Mouse (Mus musculus) heart, embryonic 14.5 days (tissue): ENCODE measurements around the gene Tubg2. TPM values are rescaled to one million over a fixed set of nuclear protein-coding genes. Genes with fewer than 3 reads are reported as not detected.

Experiments
- ATAC-seq: fragments of 200-750 bp; cut with Nextera tagmentation; 2 replicates; pipeline ENCODE4 v1.8.0; 2017; ENCODE audit warnings: low read depth, moderate TSS enrichment; ENCODE audit not compliant: insufficient number of reproducible peaks, insufficient read depth, low FRiP score
- H3K27ac ChIP-seq, 2 experiments: fragments of 200-500 bp in 1 of 2; fragments of 300-500 bp in 1 of 2; sonication (generic) in 1 of 2; replicated peaks in 1 of 2; 2 replicates each; pipeline ENCODE4 v1.5.1; 2012 to 2014; ENCODE audit warnings: low read depth in 2 of 2, low read length in 2 of 2, control low read depth in 1 of 2, mild to moderate bottlenecking in 1 of 2, mixed read lengths in 1 of 2; ENCODE audit not compliant: control insufficient read depth in 1 of 2, insufficient read depth in 1 of 2
- H3K27me3 ChIP-seq: fragments of 300-500 bp; sonication (generic); 2 replicates; pipeline ENCODE4 v1.6.1; 2014; ENCODE audit warnings: mild to moderate bottlenecking, low read length, control low read depth; ENCODE audit not compliant: control insufficient read depth, insufficient read depth
- H3K36me3 ChIP-seq: fragments of 300-500 bp; sonication (generic); 2 replicates; pipeline ENCODE4 v1.6.1; 2014; ENCODE audit warnings: mild to moderate bottlenecking, control low read depth, low read length, mixed read lengths; ENCODE audit not compliant: control insufficient read depth, insufficient read depth
- H3K4me1 ChIP-seq, 2 experiments: fragments of 200-500 bp in 1 of 2; fragments of 300-500 bp in 1 of 2; sonication (generic) in 1 of 2; 2 replicates each; pipeline ENCODE4 v1.6.1; 2012 to 2014; ENCODE audit warnings: low read length in 2 of 2, control low read depth in 1 of 2, mixed read lengths in 1 of 2; ENCODE audit not compliant: control insufficient read depth in 2 of 2, insufficient read depth in 2 of 2
- H3K4me2 ChIP-seq: fragments of 300-500 bp; sonication (generic); 2 replicates; pipeline ENCODE4 v1.6.1; 2014; ENCODE audit warnings: mild to moderate bottlenecking, low read length
- H3K4me3 ChIP-seq, 2 experiments: fragments of 200-500 bp in 1 of 2; fragments of 300-500 bp in 1 of 2; sonication (generic) in 1 of 2; 2 replicates each; pipeline ENCODE4 v1.5.1; 2012 to 2014; ENCODE audit warnings: low read length in 2 of 2, mild to moderate bottlenecking in 2 of 2, control low read depth in 1 of 2, low read depth in 1 of 2, moderate library complexity in 1 of 2; ENCODE audit not compliant: control insufficient read depth in 1 of 2, insufficient read depth in 1 of 2
- H3K9ac ChIP-seq: fragments of 300-500 bp; sonication (generic); 2 replicates; pipeline ENCODE4 v1.6.1; 2014; ENCODE audit warnings: mild to moderate bottlenecking, low read length
- H3K9me3 ChIP-seq: fragments of 300-500 bp; sonication (generic); 2 replicates; pipeline ENCODE4 v1.6.1; 2016; ENCODE audit warnings: low read length, control low read depth; ENCODE audit not compliant: control insufficient read depth
- WGBS: fragments of 180-500 bp; shearing (Covaris S2); extraction: QIAGEN DNeasy Blood & Tissue Kit; methylation state at CpG from one replicate; pipeline ENCODE4 v1.1.7; 2014; 5-methylcytosine and 5-hydroxymethylcytosine counted together
- polyA plus RNA-seq: library from polyadenylated mRNA; unstranded; fragments of >200 nt; fragmentation: Nextera tagmentation; extraction: Ambion mirVana; gene quantifications from 2 replicates; pipeline ENCODE4 v1.2.1, GENCODE M21; 2014

Gene Tubg2
- polyA plus RNA-seq: 4.1 and 4.4 TPM in 2 replicates

- Histone ChIP-seq H3K4me1 (peaks cover 5 to 6% of the 10 kb centered on the region in 2 experiments; a peak in 3 of 4 replicates), H3K9ac (peak within 1 kb of the TSS; percentile 64), H3K27ac (0 out of 4 replicates have a peak within 1 kb of the TSS, but pooled peaks of 1 of the 2 experiments have one; percentile 3), H3K4me3 (peak within 1 kb of the TSS; percentile 40 to 41), H3K9me3 (no peaks in the 10 kb centered on the region), H3K4me2 (peak within 1 kb of the TSS; percentile 74), H3K27me3 (0 out of 2 replicates have a peak, but pooled peaks cover 3% of the 10 kb centered on the region), H3K36me3 (no peaks in the 10 kb centered on the region)
- 3% methylated on average over 36 of the region's 36 CpGs for WGBS
- ATAC-seq: peak; percentile 68; the same call in 1 of the 2 replicates
Measured at GRCm38 (mm10) chr11:101155728-101156371, at the start of gene Tubg2. Tubg2 (plus strand) TSS chr11:101155907.

GRCm38 (mm10) chr11:101109351-101109750, 46.4 kb upstream of the Tubg2 start:
- Histone ChIP-seq H3K4me2 (no peak overlapping the region), H3K36me3 (peaks cover 22% of the 10 kb centered on the region), H3K27me3 (no peaks in the 10 kb centered on the region), H3K9me3 (peaks cover 3% of the 10 kb centered on the region; the same call in 1 of the 2 replicates), H3K9ac (no peak overlapping the region), H3K27ac (no peak overlapping the region), H3K4me1 (peaks cover 0 to 3% of the 10 kb centered on the region in 2 experiments; a peak in 1 of 4 replicates), H3K4me3 (no peak overlapping the region)
- 82% methylated on average over 4 of the region's 4 CpGs for WGBS
- ATAC-seq: no peak

- WGBS: 58% methylated on average over 5 of the region's 5 CpGs
- Histone ChIP-seq H3K27ac (no peak overlapping the region), H3K4me1 (peaks cover 0 to 7% of the 10 kb centered on the region in 2 experiments; a peak in 1 of 4 replicates), H3K9me3 (peaks cover 3% of the 10 kb centered on the region; the same call in 1 of the 2 replicates), H3K9ac (no peak overlapping the region), H3K27me3 (no peaks in the 10 kb centered on the region), H3K36me3 (peaks cover 8% of the 10 kb centered on the region), H3K4me3 (no peak overlapping the region), H3K4me2 (no peak overlapping the region)
- no peak for ATAC-seq
Measured at GRCm38 (mm10) chr11:101110708-101111107, 45.0 kb upstream of the Tubg2 start.

- no peak overlapping the region for H3K9ac ChIP-seq
- H3K4me3 ChIP-seq: no peak overlapping the region
- H3K9me3 ChIP-seq: peaks cover 3% of the 10 kb centered on the region; the same call in 1 of the 2 replicates
- no peak for ATAC-seq
- no peak overlapping the region for H3K4me2 ChIP-seq
- no peaks in the 10 kb centered on the region for H3K27me3 ChIP-seq
- H3K36me3 ChIP-seq: 0 out of 2 replicates have a peak, but pooled peaks cover 5% of the 10 kb centered on the region
- whole genome bisulfite sequencing: 91% methylated on average over 4 of the region's 4 CpGs
- peaks cover 0 to 8% of the 10 kb centered on the region in 2 experiments; a peak in 1 of 4 replicates for H3K4me1 ChIP-seq
- H3K27ac ChIP-seq: no peak overlapping the region
Measured at GRCm38 (mm10) chr11:101111178-101111577, 44.5 kb upstream of the Tubg2 start.

- peaks cover 0 to 8% of the 10 kb centered on the region in 2 experiments; a peak in 1 of 4 replicates for H3K4me1 ChIP-seq
- H3K4me3 ChIP-seq: no peak overlapping the region
- H3K36me3 ChIP-seq: peaks cover 11% of the 10 kb centered on the region
- no peak overlapping the region for H3K27ac ChIP-seq
- no peak overlapping the region for H3K9ac ChIP-seq
- no peak for ATAC-seq
- no peak overlapping the region for H3K4me2 ChIP-seq
- 94% methylated on average over 3 of the region's 3 CpGs for WGBS
- H3K27me3 ChIP-seq: no peaks in the 10 kb centered on the region
- H3K9me3 ChIP-seq: peaks cover 3% of the 10 kb centered on the region; the same call in 1 of the 2 replicates
Measured at GRCm38 (mm10) chr11:101112186-101112585, 43.5 kb upstream of the Tubg2 start.

GRCm38 (mm10) chr11:101115564-101115963, 40.1 kb upstream of the Tubg2 start:
- Histone ChIP-seq H3K4me3 (no peak overlapping the region), H3K4me2 (no peak overlapping the region), H3K9me3 (peaks cover 3% of the 10 kb centered on the region; the same call in 1 of the 2 replicates), H3K27ac (no peak overlapping the region), H3K27me3 (no peaks in the 10 kb centered on the region), H3K4me1 (peaks cover 5 to 22% of the 10 kb centered on the region in 2 experiments), H3K36me3 (peaks cover 7% of the 10 kb centered on the region), H3K9ac (no peak overlapping the region)
- WGBS: 75% methylated on average over 2 of the region's 2 CpGs
- no peak for ATAC-seq

- Histone ChIP-seq H3K27me3 (no peaks in the 10 kb centered on the region), H3K27ac (0 out of 4 replicates have a peak overlapping the region, but pooled peaks of 1 of the 2 experiments have one; percentile 89), H3K36me3 (peaks cover 24% of the 10 kb centered on the region), H3K4me1 (peaks cover 5 to 32% of the 10 kb centered on the region in 2 experiments), H3K4me3 (peak overlapping the region; percentile 8 to 77; a peak in 2 of 4 replicates), H3K9ac (peak overlapping the region; percentile 96), H3K4me2 (peak overlapping the region; percentile 95), H3K9me3 (peaks cover 2% of the 10 kb centered on the region; the same call in 1 of the 2 replicates)
- WGBS: 22% methylated on average over 4 of the region's 4 CpGs
- no peak for ATAC-seq
Measured at GRCm38 (mm10) chr11:101118105-101118504, 37.6 kb upstream of the Tubg2 start.
